Mouse (Mus musculus): ENCODE measurements around the gene Wasf1. TPM values are rescaled to one million over a fixed set of nuclear protein-coding genes. Genes with fewer than 3 reads are reported as not detected.

Gene Wasf1
- polyA plus RNA-seq, 1 experiment, result 0.36 TPM

DNA sequence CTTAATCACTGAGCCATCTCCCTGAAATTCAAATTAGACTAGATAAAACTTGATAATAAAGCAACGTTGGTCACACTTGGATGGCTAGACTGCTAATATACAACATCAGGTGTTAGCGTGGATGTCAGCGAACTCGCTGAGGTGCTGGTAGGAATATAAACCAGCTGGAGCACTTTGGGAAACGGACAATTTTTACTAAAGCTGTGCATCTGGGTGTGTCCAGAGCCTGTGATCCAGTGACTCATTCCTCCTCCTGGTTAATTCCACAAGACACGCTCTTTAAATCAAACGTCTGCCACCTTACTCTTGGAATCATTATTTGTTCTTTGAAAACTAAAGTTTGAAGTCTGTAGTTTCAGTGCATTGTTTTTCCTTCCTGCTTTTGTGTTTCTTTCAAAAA lies 23.5 kb downstream of the Wasf1 start:
- TF ChIP-seq POLR2A (IDR thresholded peaks at IDR 0.05; ENCODE audit: low read depth, low read length) (no peak), CTCF (IDR thresholded peaks at IDR 0.05; ENCODE audit: extremely low read depth, insufficient read depth, insufficient read length, insufficient replicate concordance) (no peak)
- WGBS, result 85% methylated on average over 7 of the region's 7 CpGs
- Histone ChIP-seq H3K27ac (ENCODE audit: insufficient read depth, low read length) (no peak overlapping the region), H3K4me3 (ENCODE audit: extremely low read depth, insufficient read depth, insufficient read length) (no peak overlapping the region), H3K27me3 (ENCODE audit: control insufficient read depth, insufficient read depth, low read length) (no peaks in the 10 kb centered on the region), H3K36me3 (ENCODE audit: control insufficient read depth, insufficient read depth, low read length) (no peaks in the 10 kb centered on the region), H3K4me1 (ENCODE audit: control insufficient read depth, insufficient read depth, insufficient read length) (no peaks in the 10 kb centered on the region)
- DNase-seq (ENCODE audit: low read depth in 1 of 2, low spot score in 2 of 2), result no peak

GRCm38 (mm10) chr10:40908580-40908979 lies 25.3 kb downstream of the Wasf1 start:
- 29% methylated on average over 2 of the region's 2 CpGs for WGBS
- no peak overlapping the region for H3K4me3 ChIP-seq (ENCODE audit: extremely low read depth, insufficient read depth, insufficient read length)
- TF ChIP-seq POLR2A (IDR thresholded peaks at IDR 0.05; ENCODE audit: low read depth, low read length) (no peak), CTCF (IDR thresholded peaks at IDR 0.05; ENCODE audit: extremely low read depth, insufficient read depth, insufficient read length, insufficient replicate concordance) (no peak)
- H3K27ac ChIP-seq (ENCODE audit: insufficient read depth, low read length), result no peak overlapping the region
- no peak for DNase-seq (ENCODE audit: low read depth in 1 of 2, low spot score in 2 of 2)
- H3K4me1 ChIP-seq (ENCODE audit: control insufficient read depth, insufficient read depth, insufficient read length), result no peaks in the 10 kb centered on the region
- no peaks in the 10 kb centered on the region for H3K36me3 ChIP-seq (ENCODE audit: control insufficient read depth, insufficient read depth, low read length)
- H3K27me3 ChIP-seq (ENCODE audit: control insufficient read depth, insufficient read depth, low read length), result no peaks in the 10 kb centered on the region

- Histone ChIP-seq H3K4me3 (ENCODE audit: extremely low read depth, insufficient read depth, insufficient read length) (no peak overlapping the region), H3K27me3 (ENCODE audit: control insufficient read depth, insufficient read depth, low read length) (no peaks in the 10 kb centered on the region), H3K36me3 (ENCODE audit: control insufficient read depth, insufficient read depth, low read length) (no peaks in the 10 kb centered on the region), H3K4me1 (ENCODE audit: control insufficient read depth, insufficient read depth, insufficient read length) (no peaks in the 10 kb centered on the region), H3K27ac (ENCODE audit: insufficient read depth, low read length) (no peak overlapping the region)
- TF ChIP-seq CTCF (IDR thresholded peaks at IDR 0.05; ENCODE audit: extremely low read depth, insufficient read depth, insufficient read length, insufficient replicate concordance), result no peak
- no peak for TF ChIP-seq POLR2A (IDR thresholded peaks at IDR 0.05; ENCODE audit: low read depth, low read length)
- 66% methylated on average over 2 of the region's 2 CpGs for WGBS
- no peak for DNase-seq (ENCODE audit: low read depth in 1 of 2, low spot score in 2 of 2)
These were observed 27.5 kb downstream of the Wasf1 start for GRCm38 (mm10) chr10:40910811-40911210.

GRCm38 (mm10) chr10:40915240-40915639 lies 32.0 kb downstream of the Wasf1 start:
- Histone ChIP-seq H3K27me3 (ENCODE audit: control insufficient read depth, insufficient read depth, low read length) (no peaks in the 10 kb centered on the region), H3K36me3 (ENCODE audit: control insufficient read depth, insufficient read depth, low read length) (no peaks in the 10 kb centered on the region), H3K4me3 (ENCODE audit: extremely low read depth, insufficient read depth, insufficient read length) (no peak overlapping the region), H3K4me1 (ENCODE audit: control insufficient read depth, insufficient read depth, insufficient read length) (no peaks in the 10 kb centered on the region), H3K27ac (ENCODE audit: insufficient read depth, low read length) (no peak overlapping the region)
- WGBS, result 83% methylated on average over 2 of the region's 2 CpGs
- no peak for DNase-seq (ENCODE audit: low read depth in 1 of 2, low spot score in 2 of 2)
- TF ChIP-seq POLR2A (IDR thresholded peaks at IDR 0.05; ENCODE audit: low read depth, low read length) (no peak), CTCF (IDR thresholded peaks at IDR 0.05; ENCODE audit: extremely low read depth, insufficient read depth, insufficient read length, insufficient replicate concordance) (no peak)

DNA sequence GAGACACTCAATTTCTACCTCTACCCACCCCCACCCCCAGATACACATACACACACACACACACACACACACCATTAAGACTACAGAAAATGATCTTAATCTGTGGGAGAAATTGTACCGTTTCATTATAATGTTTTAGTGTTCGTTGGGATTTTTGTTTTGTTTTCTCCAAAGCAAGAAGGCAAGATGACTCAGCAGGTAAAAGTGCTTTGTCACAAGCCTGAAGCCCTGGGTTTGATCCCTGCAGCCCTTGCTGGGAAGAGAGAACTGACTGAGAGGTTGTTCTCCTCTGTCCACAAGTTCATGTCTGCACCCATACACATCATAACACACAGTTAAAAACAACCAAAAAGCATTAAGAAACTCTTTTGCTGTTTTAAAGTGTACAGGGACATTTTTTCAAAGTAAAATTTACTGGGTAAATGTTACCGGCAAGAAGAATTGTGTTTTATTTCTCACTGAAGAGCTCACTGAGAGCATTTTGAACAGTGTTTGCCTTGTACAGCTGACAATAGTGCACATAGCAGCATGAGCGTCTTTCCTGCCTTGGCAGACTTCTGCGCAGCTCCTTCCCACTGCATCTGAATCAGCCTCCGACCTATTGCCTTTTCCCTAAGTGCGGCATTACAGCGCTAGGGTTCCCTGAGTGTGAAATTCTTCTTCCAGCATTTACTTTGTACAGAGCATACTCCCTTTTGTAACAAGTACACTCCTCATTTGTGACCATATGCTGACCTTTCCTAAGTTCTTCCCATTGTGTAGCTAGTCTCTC lies 35.6 kb downstream of the Wasf1 start:
- 89% methylated on average over 8 of the region's 8 CpGs for WGBS
- no peak for DNase-seq (ENCODE audit: low read depth in 1 of 2, low spot score in 2 of 2)
- TF ChIP-seq CTCF (IDR thresholded peaks at IDR 0.05; ENCODE audit: extremely low read depth, insufficient read depth, insufficient read length, insufficient replicate concordance), result no peak
- no peak for TF ChIP-seq POLR2A (IDR thresholded peaks at IDR 0.05; ENCODE audit: low read depth, low read length)

DNA sequence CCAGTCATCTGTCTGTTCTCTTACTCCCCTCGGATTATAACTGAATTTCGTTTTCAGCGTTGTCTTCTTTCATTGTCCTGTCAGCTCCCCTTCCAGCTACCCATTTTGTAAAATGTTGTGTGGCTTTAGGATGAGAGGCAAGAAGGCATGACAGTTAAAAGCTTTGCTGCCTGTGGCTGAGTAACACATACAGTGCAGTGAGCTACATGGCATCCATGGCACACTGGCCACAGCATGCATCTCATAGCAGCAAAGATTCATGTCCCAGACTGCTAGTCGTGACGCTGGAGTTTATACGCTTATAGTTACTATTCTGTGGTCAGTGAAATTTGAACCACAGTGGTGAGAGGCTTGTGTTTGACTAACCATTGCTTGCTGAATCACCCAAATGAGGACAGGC lies 36.2 kb downstream of the Wasf1 start:
- H3K27me3 ChIP-seq (ENCODE audit: control insufficient read depth, insufficient read depth, low read length), result no peaks in the 10 kb centered on the region
- H3K27ac ChIP-seq (ENCODE audit: insufficient read depth, low read length), result no peak overlapping the region
- no peaks in the 10 kb centered on the region for H3K36me3 ChIP-seq (ENCODE audit: control insufficient read depth, insufficient read depth, low read length)
- H3K4me3 ChIP-seq (ENCODE audit: extremely low read depth, insufficient read depth, insufficient read length), result no peak overlapping the region
- H3K4me1 ChIP-seq (ENCODE audit: control insufficient read depth, insufficient read depth, insufficient read length), result no peaks in the 10 kb centered on the region
- TF ChIP-seq CTCF (IDR thresholded peaks at IDR 0.05; ENCODE audit: extremely low read depth, insufficient read depth, insufficient read length, insufficient replicate concordance), result no peak
- TF ChIP-seq POLR2A (IDR thresholded peaks at IDR 0.05; ENCODE audit: low read depth, low read length), result no peak
- WGBS, result 91% methylated on average over 6 of the region's 6 CpGs
- DNase-seq (ENCODE audit: low read depth in 1 of 2, low spot score in 2 of 2), result no peak

More for the DNA sequence above, 35.6 kb downstream of the Wasf1 start:
- Histone ChIP-seq H3K4me3 (ENCODE audit: extremely low read depth, insufficient read depth, insufficient read length) (no peak overlapping the region), H3K4me1 (ENCODE audit: control insufficient read depth, insufficient read depth, insufficient read length) (no peaks in the 10 kb centered on the region), H3K27ac (ENCODE audit: insufficient read depth, low read length) (no peak overlapping the region), H3K27me3 (ENCODE audit: control insufficient read depth, insufficient read depth, low read length) (no peaks in the 10 kb centered on the region), H3K36me3 (ENCODE audit: control insufficient read depth, insufficient read depth, low read length) (no peaks in the 10 kb centered on the region)

- no peak for TF ChIP-seq CTCF (IDR thresholded peaks at IDR 0.05; ENCODE audit: extremely low read depth, insufficient read depth, insufficient read length, insufficient replicate concordance)
- no peak for TF ChIP-seq POLR2A (IDR thresholded peaks at IDR 0.05; ENCODE audit: low read depth, low read length)
- no peak overlapping the region for H3K27ac ChIP-seq (ENCODE audit: insufficient read depth, low read length)
- 86% methylated on average over 8 of the region's 8 CpGs for WGBS
- H3K27me3 ChIP-seq (ENCODE audit: control insufficient read depth, insufficient read depth, low read length), result no peaks in the 10 kb centered on the region
- no peak for DNase-seq (ENCODE audit: low read depth in 1 of 2, low spot score in 2 of 2)
- H3K4me3 ChIP-seq (ENCODE audit: extremely low read depth, insufficient read depth, insufficient read length), result no peak overlapping the region
- no peaks in the 10 kb centered on the region for H3K36me3 ChIP-seq (ENCODE audit: control insufficient read depth, insufficient read depth, low read length)
- no peaks in the 10 kb centered on the region for H3K4me1 ChIP-seq (ENCODE audit: control insufficient read depth, insufficient read depth, insufficient read length)
These were observed 49.7 kb downstream of the Wasf1 start for GRCm38 (mm10) chr10:40932995-40933394.
